Mouse (Mus musculus) CH12.LX (cell line): Measurements from ENCODE around the gene Ddx58. TPM values are rescaled to one million over a fixed set of nuclear protein-coding genes. Genes with fewer than 3 reads are reported as not detected.

Experiments used
- DNase-seq: peaks from one replicate; pipeline ENCODE4 v3.0.0-alpha.2; 2013; ENCODE audit errors: extremely low read depth
- H3K27ac ChIP-seq: 2 replicates; pipeline ENCODE4 v1.5.1; 2012; ENCODE audit warnings: low read depth, mild to moderate bottlenecking, control low read depth, moderate library complexity; ENCODE audit not compliant: insufficient read depth
- H3K27me3 ChIP-seq: replicated peaks from 2 replicates; pipeline ENCODE3; 2012; ENCODE audit warnings: inconsistent platforms
- H3K36me3 ChIP-seq, 2 experiments: replicated peaks in 1 of 2; 2 replicates each; pipeline versions ENCODE3 to v1.6.1; 2012; ENCODE audit warnings: inconsistent platforms in 1 of 2, low read length in 1 of 2, mild to moderate bottlenecking in 1 of 2, mixed read lengths in 1 of 2, moderate library complexity in 1 of 2; ENCODE audit not compliant: control insufficient read depth in 1 of 2, insufficient read depth in 1 of 2
- H3K4me1 ChIP-seq, 2 experiments: 2 replicates each; pipeline ENCODE4 v1.6.1; 2012; ENCODE audit warnings: inconsistent platforms in 1 of 2, moderate library complexity in 1 of 2; ENCODE audit not compliant: insufficient read depth in 2 of 2, control insufficient read depth in 1 of 2
- H3K4me2 ChIP-seq: 2 replicates; pipeline ENCODE4 v1.6.1; 2012; ENCODE audit warnings: low read depth, mild to moderate bottlenecking, control low read depth; ENCODE audit not compliant: poor library complexity, insufficient read depth, severe bottlenecking
- H3K4me3 ChIP-seq, 3 experiments: fragments of 150-350 bp in 1 of 3; sonication (generic) in 1 of 3; replicated peaks in 1 of 3; 2 replicates each; pipeline versions ENCODE3 to v1.5.1; 2011 to 2012; ENCODE audit warnings: low read depth in 2 of 3, low read length in 2 of 3, mild to moderate bottlenecking in 2 of 3, moderate library complexity in 2 of 3, control low read depth in 1 of 3, improper control_type of control experiment in 1 of 3, inconsistent platforms in 1 of 3, mixed read lengths in 1 of 3; ENCODE audit not compliant: poor library complexity in 1 of 3
- H3K79me2 ChIP-seq: replicated peaks from 2 replicates; pipeline ENCODE4 v1.6.1; 2012; ENCODE audit warnings: mild to moderate bottlenecking, moderate library complexity; ENCODE audit not compliant: control insufficient read depth, poor library complexity, insufficient read depth, severe bottlenecking; ENCODE audit errors: extremely low read depth
- H3K9ac ChIP-seq: 2 replicates; pipeline ENCODE4 v1.6.1; 2012; ENCODE audit warnings: low read depth, mild to moderate bottlenecking, control low read depth, moderate library complexity; ENCODE audit not compliant: insufficient read depth
- H3K9me3 ChIP-seq: replicated peaks from 2 replicates; pipeline ENCODE3; 2012; ENCODE audit warnings: low read length, inconsistent platforms, mixed read lengths
- BHLHE40 ChIP-seq: IDR thresholded peaks from 2 replicates; pipeline ENCODE4 v1.6.1; 2011; ENCODE audit warnings: mild to moderate bottlenecking, low read depth, low read length, improper control_type of control experiment
- CHD1 ChIP-seq: IDR thresholded peaks from 2 replicates; pipeline ENCODE4 v1.6.1; 2012; ENCODE audit warnings: low read depth, low read length, improper control_type of control experiment, inconsistent platforms
- CTCF ChIP-seq, 2 experiments: IDR thresholded peaks in 1 of 2; conservative IDR thresholded peaks in 1 of 2; 2 replicates each; pipeline ENCODE4 v1.5.1; 2011 to 2012; ENCODE audit warnings: low read depth in 2 of 2, low read length in 2 of 2, improper control_type of control experiment in 1 of 2, inconsistent platforms in 1 of 2, mild to moderate bottlenecking in 1 of 2, moderate library complexity in 1 of 2
- ELF1 ChIP-seq: IDR thresholded peaks from 2 replicates; pipeline ENCODE4 v1.6.1; 2014; ENCODE audit warnings: low read depth, mild to moderate bottlenecking, inconsistent platforms, low read length, improper control_type of control experiment
- EP300 ChIP-seq: IDR thresholded peaks from 2 replicates; pipeline ENCODE4 v1.6.1; 2011; ENCODE audit warnings: low read length, improper control_type of control experiment
- GABPA ChIP-seq: IDR thresholded peaks from 2 replicates; pipeline ENCODE4 v1.6.1; 2012; ENCODE audit warnings: low read depth, low read length, improper control_type of control experiment, inconsistent platforms; ENCODE audit not compliant: insufficient replicate concordance
- HCFC1 ChIP-seq: IDR thresholded peaks from 2 replicates; pipeline ENCODE4 v1.6.1; 2012; ENCODE audit warnings: low read depth, mild to moderate bottlenecking, inconsistent platforms, low read length, improper control_type of control experiment
- IRF4 ChIP-seq: IDR thresholded peaks from 2 replicates; pipeline ENCODE4 v1.6.1; 2014; ENCODE audit warnings: low read depth, mild to moderate bottlenecking, inconsistent platforms, low read length, improper control_type of control experiment
- JUND ChIP-seq: conservative IDR thresholded peaks from 2 replicates; pipeline ENCODE4 v1.6.1; 2011; ENCODE audit warnings: low read depth, low read length, improper control_type of control experiment
- KAT2A ChIP-seq: IDR thresholded peaks from 2 replicates; pipeline ENCODE4 v1.6.1; 2012; ENCODE audit warnings: low read length, improper control_type of control experiment, inconsistent platforms; ENCODE audit not compliant: insufficient replicate concordance
- MAX ChIP-seq: IDR thresholded peaks from 2 replicates; pipeline ENCODE4 v1.6.1; 2011; ENCODE audit warnings: low read length, improper control_type of control experiment
- MEF2A ChIP-seq: IDR thresholded peaks from 2 replicates; pipeline ENCODE4 v1.6.1; 2014; ENCODE audit warnings: low read depth, mild to moderate bottlenecking, inconsistent platforms, low read length, improper control_type of control experiment, borderline replicate concordance
- MXI1 ChIP-seq: IDR thresholded peaks from 2 replicates; pipeline ENCODE4 v1.6.1; 2011; ENCODE audit warnings: mild to moderate bottlenecking, low read depth, low read length, improper control_type of control experiment
- NELFE ChIP-seq: IDR thresholded peaks from 2 replicates; pipeline ENCODE4 v1.6.1; 2011; ENCODE audit warnings: low read depth, low read length, improper control_type of control experiment
- POLR2A ChIP-seq: IDR thresholded peaks from 2 replicates; pipeline ENCODE4 v1.6.1; 2011; ENCODE audit warnings: low read depth, mild to moderate bottlenecking, improper control_type of control experiment, low read length
- POLR2AphosphoS2 ChIP-seq: IDR thresholded peaks from 2 replicates; pipeline ENCODE4 v1.6.1; 2011; ENCODE audit warnings: low read depth, low read length, improper control_type of control experiment
- RCOR1 ChIP-seq: conservative IDR thresholded peaks from 2 replicates; pipeline ENCODE4 v1.6.1; 2012; ENCODE audit warnings: low read depth, mild to moderate bottlenecking, inconsistent platforms, low read length, improper control_type of control experiment
- SIN3A ChIP-seq: IDR thresholded peaks from 2 replicates; pipeline ENCODE4 v1.6.1; 2012; ENCODE audit warnings: low read length, improper control_type of control experiment, inconsistent platforms
- TBP ChIP-seq: conservative IDR thresholded peaks from 2 replicates; pipeline ENCODE4 v1.6.1; 2011; ENCODE audit warnings: low read depth, low read length, improper control_type of control experiment
- USF1 ChIP-seq: IDR thresholded peaks from 2 replicates; pipeline ENCODE4 v1.6.1; 2014; ENCODE audit warnings: low read depth, mild to moderate bottlenecking, inconsistent platforms, low read length, improper control_type of control experiment
- USF2 ChIP-seq: conservative IDR thresholded peaks from 2 replicates; pipeline ENCODE4 v1.6.1; 2011; ENCODE audit warnings: low read depth, low read length, improper control_type of control experiment
- ZC3H11A ChIP-seq: IDR thresholded peaks from 2 replicates; pipeline ENCODE4 v1.6.1; 2012; ENCODE audit warnings: low read depth, mild to moderate bottlenecking, inconsistent platforms, low read length, improper control_type of control experiment
- ZKSCAN1 ChIP-seq: IDR thresholded peaks from 2 replicates; pipeline ENCODE4 v1.6.1; 2012; ENCODE audit warnings: low read depth, inconsistent platforms, low read length, improper control_type of control experiment, borderline replicate concordance
- ZNF384 ChIP-seq: IDR thresholded peaks from 2 replicates; pipeline ENCODE4 v1.6.1; 2012; ENCODE audit warnings: low read depth, low read length, improper control_type of control experiment, inconsistent platforms
- dilution Hi-C: fragments of 300-500 bp; cut with MboI; formaldehyde crosslinking; loops from 2 replicates; pipeline ENCODE4 v1.14.3; 2020; ENCODE audit warnings: low sequenced_read_pairs; ENCODE audit not compliant: extremely low pct_unique_long_range_greater_than_20kb, extremely low pct_ligation_motif_present
- in situ Hi-C: fragments of 300-500 bp; cut with MboI; formaldehyde crosslinking; loops from 3 replicates; pipeline ENCODE4 v1.14.3; 2019; ENCODE audit warnings: low sequenced_read_pairs, low pct_ligation_motif_present, low pct_unique_long_range_greater_than_20kb, mixed read lengths
- polyA plus RNA-seq: library from polyadenylated mRNA; unstranded; fragments of >175 nt; gene quantifications from 2 replicates; pipeline ENCODE4 v1.2.1, GENCODE M21; 2012; ENCODE audit warnings: low read depth; ENCODE audit not compliant: insufficient read length
- total RNA-seq, 2 experiments: library from RNA; depleted of rRNA; stranded (reverse); fragments of 300-350 nt in 1 of 2; fragments of >200 nt in 1 of 2; gene quantifications; 2 replicates each; pipeline ENCODE4 v1.2.3; 2012 to 2014

The Ddx58 gene
- total and polyA plus RNA-seq, 3 experiments: 4.2 to 7.3 (median 6.6) TPM

GRCm38 (mm10) chr4:40171477-40171876, 68.2 kb downstream of the Ddx58 start:
- H3K9me3 ChIP-seq: no peaks in the 10 kb centered on the region
- H3K4me1 ChIP-seq: no peaks in the 10 kb centered on the region
- H3K27me3 ChIP-seq: no peaks in the 10 kb centered on the region
- in situ Hi-C loops (no loop called here), dilution Hi-C loops (no loop called here)
- H3K4me3 ChIP-seq: no peak overlapping the region
- DNase-seq: peak; percentile 3
- H3K9ac ChIP-seq: no peak overlapping the region
- no peak overlapping the region for H3K4me2 ChIP-seq
- no peaks in the 10 kb centered on the region for H3K79me2 ChIP-seq
- H3K36me3 ChIP-seq: peaks cover 12 to 64% of the 10 kb centered on the region in 2 experiments
- H3K27ac ChIP-seq: no peak overlapping the region
- TF ChIP-seq ZKSCAN1 (no peak), RCOR1 (no peak), CTCF (conservative IDR thresholded peaks at IDR 0.05 in 1 of 2, IDR thresholded peaks at IDR 0.05 in 1 of 2; ENCODE audit: low read depth in 2 of 2, low read length in 2 of 2) (no peak), USF2 (no peak), POLR2AphosphoS2 (no peak), MEF2A (no peak), EP300 (no peak), HCFC1 (no peak), IRF4 (no peak), CHD1 (no peak), MXI1 (no peak), POLR2A (no peak), ELF1 (no peak), GABPA (no peak), MAX (no peak), BHLHE40 (no peak), TBP (no peak), USF1 (no peak)

GRCm38 (mm10) chr4:40163646-40164045, 76.0 kb downstream of the Ddx58 start:
- H3K4me3 ChIP-seq: no peak overlapping the region
- H3K9me3 ChIP-seq: peaks cover 6% of the 10 kb centered on the region
- in situ Hi-C loops (no loop called here), dilution Hi-C loops (no loop called here)
- TF ChIP-seq BHLHE40 (no peak), USF1 (no peak), NELFE (no peak), KAT2A (no peak), POLR2AphosphoS2 (no peak), EP300 (no peak), ELF1 (no peak), ZNF384 (no peak), SIN3A (no peak), TBP (no peak), JUND (no peak), ZC3H11A (no peak), CHD1 (no peak), MEF2A (no peak), RCOR1 (no peak), GABPA (no peak)
- H3K27ac ChIP-seq: no peak overlapping the region
- peaks cover 11 to 57% of the 10 kb centered on the region in 2 experiments for H3K36me3 ChIP-seq
- H3K27me3 ChIP-seq: no peaks in the 10 kb centered on the region
- no peak for DNase-seq
- H3K9ac ChIP-seq: no peak overlapping the region
- H3K4me1 ChIP-seq: no peaks in the 10 kb centered on the region
- no peak overlapping the region for H3K4me2 ChIP-seq
- no peaks in the 10 kb centered on the region for H3K79me2 ChIP-seq
